Mouse (Mus musculus): ENCODE data around the gene Filip1.

Filip1 gene

DNA sequence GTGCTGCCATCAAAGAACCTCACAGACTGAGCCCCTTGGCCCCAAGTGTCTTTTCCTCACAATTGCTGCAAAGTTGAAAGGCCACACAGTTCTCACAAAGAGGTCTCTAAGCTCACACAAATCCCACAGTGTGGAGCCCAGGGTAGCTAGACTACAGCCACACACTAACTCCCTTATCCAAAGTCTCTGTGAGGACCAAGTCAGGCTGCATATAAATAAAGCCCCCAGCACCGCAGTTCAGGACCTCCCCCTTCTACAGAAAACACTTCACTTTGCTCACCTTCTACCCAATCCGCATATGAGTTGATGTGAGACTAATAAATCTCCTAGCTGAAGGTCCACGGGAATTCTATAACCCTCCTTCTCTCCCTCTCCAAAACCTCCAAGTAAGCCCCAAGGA is 228.2 kb downstream of the Filip1 start:
- no peak for DNase-seq (ENCODE audit: low read depth, low spot score)

- DNase-seq (ENCODE audit: low read depth, low spot score): no peak
Measured at GRCm38 (mm10) chr9:79779354-79779753, 233.3 kb downstream of the Filip1 start.

DNA sequence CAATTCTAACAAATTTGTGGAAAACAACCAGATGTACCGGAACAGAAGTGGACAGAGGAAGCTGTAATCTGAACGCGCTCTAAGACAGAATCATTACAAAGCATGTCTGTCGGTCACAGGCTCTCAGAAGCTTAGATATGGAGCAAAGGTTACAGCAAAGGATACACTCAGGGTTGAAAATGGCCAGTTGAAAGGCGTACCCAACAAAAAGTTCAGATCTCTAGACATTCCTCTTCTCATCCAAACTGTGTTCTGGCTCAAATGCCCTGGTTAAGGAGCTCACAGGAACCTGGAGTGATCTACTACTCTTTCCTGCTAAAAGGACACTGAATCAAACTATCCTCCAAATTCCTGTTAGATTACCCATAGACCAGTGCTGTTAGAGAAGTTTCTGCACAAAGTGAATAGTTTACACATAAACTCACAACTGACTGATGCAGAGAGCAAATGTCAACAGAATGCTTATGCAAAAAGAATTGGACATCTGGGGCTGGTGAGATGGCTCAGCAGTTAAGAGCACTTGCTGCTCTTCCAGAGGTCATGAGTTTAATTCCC is 245.6 kb downstream of the Filip1 start:
- no peak for DNase-seq (ENCODE audit: low read depth, low spot score)

DNA sequence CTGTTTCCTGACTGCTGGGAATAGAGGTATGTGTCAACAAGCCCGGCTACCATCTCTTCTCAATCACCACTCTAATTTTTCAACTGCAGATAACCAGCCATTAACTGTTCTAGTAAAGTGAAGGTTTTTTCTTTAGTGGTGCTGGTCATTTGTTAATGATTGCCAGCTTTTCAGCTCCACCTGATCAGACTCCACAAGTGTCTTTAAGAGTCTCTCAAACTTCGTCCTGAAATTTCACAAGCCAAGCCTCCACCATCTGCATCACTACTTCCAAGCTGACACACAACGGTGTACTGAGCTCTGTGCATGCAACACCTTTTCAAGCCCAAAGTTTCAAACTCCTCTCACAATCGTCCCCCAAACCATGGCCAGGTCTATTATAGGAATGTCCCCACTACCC is 247.3 kb downstream of the Filip1 start:
- no peak for DNase-seq (ENCODE audit: low read depth, low spot score)

Measured in c-Kit-negative CD71-positive TER-119-positive erythroid progenitor cells, embryonic 14.5 days (primary cell).